Mouse (Mus musculus) C2C12 (cell line): Measurements from ENCODE around the gene Sdhc.
"Not testable (repeated sequence)": the region's sequence is repeated elsewhere in the genome, so short reads cannot be mapped to it uniquely, and the experiment has no call there.

ENCODE experiments used
- CTCF ChIP-seq: IDR thresholded peaks from one replicate; pipeline ENCODE4 v1.5.1; 2011; ENCODE audit not compliant: control insufficient read depth, insufficient read depth, insufficient read length
- MAX ChIP-seq: IDR thresholded peaks from one replicate; pipeline ENCODE4 v1.6.1; 2011; ENCODE audit warnings: mild to moderate bottlenecking, control low read depth
- MYOG ChIP-seq: IDR thresholded peaks from one replicate; pipeline ENCODE4 v1.6.1; 2011; ENCODE audit not compliant: control insufficient read depth, insufficient read length; ENCODE audit errors: extremely low read depth
- USF1 ChIP-seq: IDR thresholded peaks from one replicate; pipeline ENCODE4 v1.6.1; 2011; ENCODE audit warnings: low read depth, mild to moderate bottlenecking, control low read depth, moderate library complexity

DNA sequence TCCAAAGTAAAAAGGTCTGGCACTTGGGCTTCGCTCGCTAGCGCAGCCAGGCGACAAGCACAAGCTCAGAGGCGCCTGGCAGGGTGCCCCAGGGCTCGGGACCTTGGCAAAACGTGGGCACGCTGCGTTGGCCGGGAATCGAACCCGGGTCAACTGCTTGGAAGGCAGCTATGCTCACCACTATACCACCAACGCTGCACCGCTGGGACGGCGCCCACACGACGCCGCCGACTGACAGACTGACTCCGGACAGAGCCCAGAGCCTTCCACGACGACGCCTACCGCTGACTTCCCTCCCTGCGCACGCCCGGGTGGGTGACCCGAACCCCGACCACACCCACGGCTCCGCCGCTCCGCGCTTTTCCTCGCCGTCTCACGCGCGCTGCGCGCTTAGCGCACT, 70.6 kb downstream of the Sdhc start:
- not testable (repeated sequence) for TF ChIP-seq CTCF, USF1, MYOG, MAX
